Mouse (Mus musculus) brown adipose tissue, adult 24 weeks (tissue): ENCODE results near the gene Lipo3. TPM values are rescaled to one million over a fixed set of nuclear protein-coding genes. Genes with fewer than 3 reads are reported as not detected.
"Not testable (repeated sequence)": the region's sequence is repeated elsewhere in the genome, so short reads cannot be mapped to it uniquely, and the experiment has no call there.

Source experiments
- H3K27ac ChIP-seq: fragments of 200-500 bp; replicated peaks from 2 replicates; pipeline ENCODE4 v1.5.1; 2012; ENCODE audit warnings: low read depth, mild to moderate bottlenecking, low read length
- H3K4me1 ChIP-seq: fragments of 200-500 bp; 2 replicates; pipeline ENCODE4 v1.6.1; 2012; ENCODE audit warnings: low read length, mixed read lengths; ENCODE audit not compliant: control insufficient read depth, insufficient read depth, insufficient read length
- H3K4me3 ChIP-seq: fragments of 200-500 bp; 2 replicates; pipeline ENCODE4 v1.5.1; 2012; ENCODE audit warnings: low read depth, mild to moderate bottlenecking, low read length, moderate library complexity; ENCODE audit not compliant: insufficient read depth
- polyA plus RNA-seq: library from polyadenylated mRNA; stranded (reverse); fragments of >200 nt; gene quantifications from 2 replicates; pipeline ENCODE4 v1.2.4, GENCODE M21; 2012; ENCODE audit not compliant: missing spikeins, insufficient read depth, insufficient read length

The Lipo3 gene
- polyA plus RNA-seq, result 12.1 and 16.7 TPM in 2 replicates

DNA sequence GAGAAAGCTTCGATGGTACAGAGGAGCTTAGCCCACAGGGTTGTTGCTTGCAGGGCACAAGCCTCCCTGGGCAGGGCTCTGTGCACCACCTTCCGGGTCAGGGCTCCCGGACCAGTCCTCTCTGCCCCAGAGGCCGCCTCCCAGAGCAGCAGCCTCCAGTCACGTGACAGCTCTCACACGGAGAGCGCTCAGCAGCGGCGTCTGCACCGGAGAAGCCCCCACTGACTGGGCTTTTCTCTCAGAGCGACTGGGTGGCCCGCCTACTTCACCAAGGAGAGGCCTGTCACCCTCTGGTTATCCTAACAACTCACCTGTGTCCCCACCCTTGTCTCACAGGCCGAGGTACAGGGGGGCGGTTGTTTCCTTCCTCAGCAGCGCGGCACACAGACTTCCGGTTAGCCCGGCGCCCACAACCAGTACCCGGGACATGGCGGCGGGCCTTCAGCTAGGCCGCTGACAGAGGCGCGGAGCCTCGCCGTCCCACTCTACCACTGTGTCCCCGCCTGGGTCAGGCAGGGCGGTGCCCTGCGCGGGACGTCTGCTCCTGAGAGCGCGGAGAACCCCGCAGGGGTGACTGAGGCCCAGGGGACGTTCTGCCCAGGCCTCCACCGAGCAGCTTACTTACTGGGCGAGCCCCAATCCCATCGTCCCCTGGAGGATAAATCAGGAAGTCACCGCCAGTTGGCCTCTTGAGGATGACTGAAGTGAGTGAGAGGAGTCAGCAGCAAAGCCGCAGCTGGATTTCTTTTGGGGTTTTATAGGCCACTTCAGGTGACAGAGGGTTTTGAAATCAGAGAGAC, at the start of gene Lipo3:
Gene Lipo3, minus strand, starts transcription at position 665 of the 800 bp plus-strand sequence.
- H3K4me3 ChIP-seq, H3K4me1 ChIP-seq, H3K27ac ChIP-seq: not testable (repeated sequence)

DNA sequence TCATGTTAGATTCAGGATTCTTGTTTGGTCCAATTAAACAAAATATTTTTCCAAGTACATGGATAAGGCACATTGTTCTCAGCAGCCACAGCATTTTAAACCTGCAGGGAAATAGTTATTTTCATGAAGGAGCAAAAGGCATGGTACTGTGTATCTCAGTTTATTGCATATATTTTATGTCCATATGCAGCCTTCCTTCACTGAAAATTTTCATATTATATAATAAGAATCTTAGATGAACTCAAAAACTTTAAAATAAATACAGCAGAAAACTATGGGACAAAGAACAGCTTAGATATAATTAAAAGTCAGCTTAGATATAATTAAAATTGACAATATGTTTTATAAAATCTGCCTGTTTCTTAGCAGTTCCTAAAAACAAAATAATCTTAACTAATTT, 25.6 kb upstream of the Lipo3 start, which contains the start of gene Lipo1:
Gene Lipo1, minus strand, starts transcription at position 101 of the 400 bp plus-strand sequence.
- not testable (repeated sequence) for H3K4me1 ChIP-seq, H3K27ac ChIP-seq, H3K4me3 ChIP-seq

DNA sequence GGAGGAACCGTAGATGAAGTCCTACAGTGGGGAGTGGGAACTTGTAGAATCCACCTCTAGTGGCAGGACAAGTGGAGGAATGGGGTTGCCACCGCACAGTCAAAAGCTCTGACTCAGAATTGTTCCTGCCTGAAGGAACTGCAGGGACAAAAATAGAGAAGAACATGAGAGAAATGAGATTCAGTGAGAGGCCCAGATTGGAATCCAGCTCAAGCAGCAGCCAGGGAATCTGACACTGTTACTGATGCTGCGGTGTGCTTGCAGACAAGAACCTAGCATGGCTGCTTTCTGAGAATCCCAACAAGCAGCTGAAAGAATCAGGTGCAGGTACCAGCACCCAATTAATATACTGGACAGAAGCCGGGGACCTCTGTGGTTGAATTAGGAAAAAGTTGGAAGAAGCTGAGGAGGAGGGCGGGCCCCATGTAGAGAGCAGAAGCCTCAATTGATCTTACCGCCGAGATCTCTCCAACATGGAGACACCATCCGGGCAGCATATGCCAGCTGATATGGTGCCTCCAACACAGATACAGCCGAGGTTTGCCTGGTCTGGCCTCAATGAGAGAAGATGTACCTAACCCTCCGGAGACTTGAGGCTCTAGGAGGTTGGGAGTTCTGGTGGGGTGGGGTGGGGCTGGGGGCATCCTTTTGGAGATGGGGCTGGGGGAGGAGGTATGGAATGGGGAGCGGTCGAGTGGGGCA, 25.0 kb upstream of the Lipo3 start:
- no peaks in the 10 kb centered on the region for H3K4me1 ChIP-seq
- H3K27ac ChIP-seq, result no peak overlapping the region
- H3K4me3 ChIP-seq, result no peak overlapping the region

DNA sequence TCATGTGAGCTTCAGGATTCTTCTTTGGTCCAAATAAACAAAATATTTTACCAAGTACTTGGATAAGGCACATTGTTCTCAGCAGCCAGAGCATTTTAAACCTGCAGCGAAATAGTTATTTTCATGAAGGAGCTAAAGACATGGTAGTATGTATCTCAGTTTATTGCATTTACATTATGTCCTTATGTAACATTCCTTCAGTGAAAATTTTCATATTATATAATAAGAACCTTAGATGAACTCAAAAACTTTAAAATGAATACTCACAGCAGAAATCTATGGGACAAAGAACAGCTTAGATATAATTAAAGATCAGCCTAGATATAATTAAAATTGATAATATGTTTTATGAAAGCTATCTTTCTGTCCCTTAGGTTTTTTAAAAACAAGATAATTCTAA, 10.5 kb downstream of the Lipo3 start, which contains the start of gene Lipo2:
Gene Lipo2, minus strand, starts transcription at position 101 of the 400 bp plus-strand sequence.
- not testable (repeated sequence) for H3K4me3 ChIP-seq

DNA sequence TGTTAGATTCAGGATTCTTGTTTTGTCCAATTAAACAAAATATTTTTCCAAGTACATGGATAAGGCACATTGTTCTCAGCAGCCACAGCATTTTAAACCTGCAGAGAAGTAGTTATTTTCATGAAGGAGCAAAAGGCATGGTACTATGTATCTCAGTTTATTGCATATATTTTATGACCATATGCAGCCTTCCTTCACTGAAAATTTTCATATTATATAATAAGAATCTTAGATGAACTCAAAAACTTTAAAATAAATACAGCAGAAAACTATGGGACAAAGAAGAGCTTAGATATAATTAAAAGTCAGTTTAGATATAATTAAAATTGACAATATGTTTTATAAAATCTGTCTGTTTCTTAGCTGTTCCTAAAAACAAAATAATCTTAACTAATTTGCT, 136.6 kb downstream of the Lipo3 start, which contains the start of gene Gm8978:
Gene Gm8978, minus strand, starts transcription at position 101 of the 400 bp plus-strand sequence.
- not testable (repeated sequence) for H3K4me1 ChIP-seq, H3K4me3 ChIP-seq, H3K27ac ChIP-seq

More for the DNA sequence above, 10.5 kb downstream of the Lipo3 start, which contains the start of gene Lipo2:
- H3K4me1 ChIP-seq, H3K27ac ChIP-seq: not testable (repeated sequence)

DNA sequence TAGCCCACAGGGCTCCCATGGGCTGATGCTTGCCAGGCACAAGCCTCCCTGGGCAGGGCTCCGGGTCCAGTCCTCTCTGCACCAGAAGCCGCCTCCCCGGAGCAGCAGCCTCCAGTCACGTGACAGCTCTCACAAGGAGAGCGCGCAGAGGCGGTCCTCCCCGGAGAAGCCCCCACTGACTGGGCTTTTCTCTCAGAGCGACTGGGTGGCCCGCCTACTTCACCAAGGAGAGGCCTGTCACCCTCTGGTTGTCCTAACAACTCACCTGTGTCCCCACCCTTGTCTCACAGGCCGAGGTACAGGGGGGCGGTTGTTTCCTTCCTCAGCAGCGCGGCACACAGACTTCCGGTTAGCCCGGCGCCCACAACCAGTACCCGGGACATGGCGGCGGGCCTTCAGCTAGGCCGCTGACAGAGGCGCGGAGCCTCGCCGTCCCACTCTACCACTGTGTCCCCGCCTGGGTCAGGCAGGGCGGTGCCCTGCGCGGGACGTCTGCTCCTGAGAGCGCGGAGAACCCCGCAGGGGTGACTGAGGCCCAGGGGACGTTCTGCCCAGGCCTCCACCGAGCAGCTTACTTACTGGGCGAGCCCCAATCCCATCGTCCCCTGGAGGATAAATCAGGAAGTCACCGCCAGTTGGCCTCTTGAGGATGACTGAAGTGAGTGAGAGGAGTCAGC, 172.0 kb downstream of the Lipo3 start:
- Histone ChIP-seq H3K4me3 (peak overlapping the region; percentile 67), H3K27ac (peak overlapping the region; percentile 48)
- H3K4me1 ChIP-seq, result not testable (repeated sequence)

DNA sequence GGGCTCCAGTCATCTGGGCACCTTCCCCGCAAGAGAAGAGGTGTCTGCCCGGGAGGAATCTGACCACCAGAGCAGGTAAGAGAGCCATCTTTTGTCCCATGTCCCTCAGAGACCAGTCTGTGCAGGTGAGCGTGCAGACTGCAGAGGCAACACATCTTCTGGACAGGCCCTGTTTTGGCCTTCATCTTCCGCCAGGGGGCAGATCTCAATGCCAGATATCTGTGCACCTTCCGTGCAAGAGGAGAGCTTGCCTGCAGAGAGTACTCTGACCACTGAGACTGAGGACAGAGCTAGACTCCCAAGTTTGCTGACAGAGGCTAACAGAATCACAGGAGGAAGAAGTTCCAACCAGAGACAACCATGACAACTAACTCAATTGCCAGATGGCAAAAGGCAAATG, 193.2 kb downstream of the Lipo3 start:
- not testable (repeated sequence) for H3K4me3 ChIP-seq, H3K4me1 ChIP-seq

DNA sequence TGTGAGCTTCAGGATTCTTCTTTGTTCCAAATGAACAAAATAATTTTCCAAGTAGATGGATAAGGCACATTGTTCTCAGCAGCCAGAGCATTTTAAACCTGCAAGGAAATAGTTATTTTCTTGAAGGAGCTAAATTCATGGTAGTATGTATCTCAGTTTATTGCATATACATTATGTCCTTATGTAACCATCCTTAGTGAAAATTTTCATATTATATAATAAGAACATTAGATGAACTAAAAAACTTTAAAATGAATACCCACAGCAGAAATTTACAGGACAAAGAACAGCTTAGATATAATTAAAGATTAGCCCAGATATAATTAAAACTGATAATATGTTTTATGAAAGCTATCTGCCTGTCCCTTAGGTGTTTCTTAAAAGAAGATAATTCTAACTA, 244.1 kb downstream of the Lipo3 start, which contains the start of gene Lipo4:
Gene Lipo4, minus strand, starts transcription at position 101 of the 400 bp plus-strand sequence.
- Histone ChIP-seq H3K27ac (no peak within 1 kb of the TSS), H3K4me3 (no peak within 1 kb of the TSS), H3K4me1 (no peaks in the 10 kb centered on the region)

More for the DNA sequence above, 193.2 kb downstream of the Lipo3 start:
- H3K27ac ChIP-seq, result not testable (repeated sequence)

Other genes starting within 250 kb of the Lipo3 start
- gene Lipo4, start 244.2 kb downstream of the Lipo3 start, polyA plus RNA-seq, result not detected in 2 replicates
- not detected in 2 replicates for gene Gm8978, start 136.7 kb downstream of the Lipo3 start, polyA plus RNA-seq
- not detected in 2 replicates for gene Lipo2, start 10.6 kb downstream of the Lipo3 start, polyA plus RNA-seq
- not detected in 2 replicates for gene Lipo1, start 25.5 kb upstream of the Lipo3 start, polyA plus RNA-seq
- not detected in 2 replicates for gene Lipf, start 199.2 kb upstream of the Lipo3 start, polyA plus RNA-seq
- not detected in 2 replicates for gene Lipk, start 246.3 kb upstream of the Lipo3 start, polyA plus RNA-seq